Mouse (Mus musculus) megakaryocyte, embryonic 14.5 days (primary cell): ENCODE data around the gene Hist1h2bh.

ENCODE experiments used
- FLI1 ChIP-seq: IDR thresholded peaks from 2 replicates; pipeline ENCODE4 v1.6.1; 2012; ENCODE audit warnings: low read length, inconsistent platforms, mixed read lengths
- GATA1 ChIP-seq: IDR thresholded peaks from 3 replicates; pipeline ENCODE4 v1.6.1; 2012; ENCODE audit warnings: mixed read lengths, low read length, inconsistent platforms, borderline replicate concordance

DNA sequence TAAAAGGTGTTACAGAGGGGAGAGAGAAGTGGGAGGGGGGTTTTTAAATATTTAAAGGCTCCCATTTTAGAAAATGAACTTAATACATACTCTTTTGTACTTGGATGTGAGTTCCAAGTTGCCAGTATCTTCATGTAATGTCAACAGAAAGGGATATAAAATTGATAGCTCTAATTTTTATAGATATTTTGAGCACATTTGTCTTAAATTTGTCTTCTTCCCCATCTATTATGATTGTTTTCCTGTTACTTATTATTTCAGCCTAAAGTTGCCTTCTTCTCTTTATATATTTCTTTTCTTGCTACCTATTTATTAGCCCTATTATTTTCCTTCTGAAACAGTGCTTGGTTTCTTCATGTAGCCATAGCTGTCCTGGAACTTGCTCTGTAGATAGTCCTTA is 9.8 kb upstream of the Hist1h2bh start, which contains the start of gene Hist1h1d:
- TF ChIP-seq GATA1 (no peak), FLI1 (no peak)
